Mouse (Mus musculus) forebrain, embryonic 16.5 days (tissue): ENCODE measurements at regions not wholly inside any gene's neighbourhood (a gene's known extent, or its start where the extent isn't known, plus 50 kb on each side); places are given as distances from the start of the nearest gene placed in this dataset.

Experiments
- ATAC-seq: fragments of 200-750 bp; cut with Nextera tagmentation; 2 replicates; pipeline ENCODE4 v1.8.0; 2017; ENCODE audit warnings: mild to moderate bottlenecking, moderate library complexity
- H3K27ac ChIP-seq: fragments of 300-500 bp; sonication (generic); 2 replicates; pipeline ENCODE4 v1.5.1; 2014; ENCODE audit warnings: low read length, control low read depth
- H3K27me3 ChIP-seq: fragments of 300-500 bp; sonication (generic); replicated peaks from 2 replicates; pipeline ENCODE4 v1.6.1; 2014; ENCODE audit warnings: low read length; ENCODE audit not compliant: control insufficient read depth, insufficient read depth
- H3K36me3 ChIP-seq: fragments of 300-500 bp; sonication (generic); 2 replicates; pipeline ENCODE4 v1.6.1; 2014; ENCODE audit not compliant: control insufficient read depth, insufficient read depth
- H3K4me1 ChIP-seq: fragments of 300-500 bp; sonication (generic); replicated peaks from 2 replicates; pipeline ENCODE4 v1.6.1; 2014; ENCODE audit warnings: low read length; ENCODE audit not compliant: control insufficient read depth, insufficient read depth
- H3K4me2 ChIP-seq: fragments of 300-500 bp; sonication (generic); 2 replicates; pipeline ENCODE4 v1.6.1; 2014; ENCODE audit warnings: mild to moderate bottlenecking, low read length, control low read depth
- H3K4me3 ChIP-seq: fragments of 300-500 bp; sonication (generic); replicated peaks from 2 replicates; pipeline ENCODE4 v1.5.1; 2014; ENCODE audit warnings: mild to moderate bottlenecking, low read length, control low read depth
- H3K9ac ChIP-seq: fragments of 300-500 bp; sonication (generic); replicated peaks from 2 replicates; pipeline ENCODE4 v1.6.1; 2014; ENCODE audit warnings: low read depth, low read length, control low read depth
- H3K9me3 ChIP-seq: fragments of 300-500 bp; sonication (generic); 2 replicates; pipeline ENCODE4 v1.6.1; 2016; ENCODE audit warnings: low read length; ENCODE audit not compliant: control insufficient read depth
- WGBS: fragments of 180-500 bp; shearing (Covaris S2); extraction: QIAGEN DNeasy Blood & Tissue Kit; methylation state at CpG from one replicate; pipeline ENCODE4 v1.1.7; 2014; 5-methylcytosine and 5-hydroxymethylcytosine counted together

- Histone ChIP-seq H3K27me3 (peaks cover 14% of the 10 kb centered on the region), H3K9me3 (no peaks in the 10 kb centered on the region), H3K9ac (peak overlapping the region; percentile 49), H3K27ac (no peak overlapping the region), H3K4me1 (peaks cover 17% of the 10 kb centered on the region), H3K4me2 (peak overlapping the region; percentile 88), H3K4me3 (peak overlapping the region; percentile 49), H3K36me3 (no peaks in the 10 kb centered on the region)
- under 1% methylated on average over 47 of the region's 56 CpGs for WGBS
- peak; percentile 67 for ATAC-seq
Measured at GRCm38 (mm10) chr1:34677832-34678733, 98.6 kb downstream of the Amer3 start.

- no peaks in the 10 kb centered on the region for H3K36me3 ChIP-seq
- peaks cover 17% of the 10 kb centered on the region for H3K4me1 ChIP-seq
- peak overlapping the region; percentile 88 for H3K4me2 ChIP-seq
- H3K9me3 ChIP-seq = no peaks in the 10 kb centered on the region
- no peak overlapping the region for H3K27ac ChIP-seq
- H3K27me3 ChIP-seq = peaks cover 14% of the 10 kb centered on the region
- H3K4me3 ChIP-seq = peak overlapping the region; percentile 49
- peak overlapping the region; percentile 49 for H3K9ac ChIP-seq
- WGBS = 2% methylated on average over 9 of the region's 9 CpGs
- peak; percentile 49 for ATAC-seq
Measured at GRCm38 (mm10) chr1:34678734-34679068, 99.2 kb downstream of the Amer3 start.

GRCm38 (mm10) chr1:34686539-34686938 lies 107.1 kb downstream of the Amer3 start:
- H3K4me3 ChIP-seq = no peak overlapping the region
- no peak for ATAC-seq
- H3K4me1 ChIP-seq = no peaks in the 10 kb centered on the region
- no peak overlapping the region for H3K27ac ChIP-seq
- H3K36me3 ChIP-seq = no peaks in the 10 kb centered on the region
- WGBS = 55% methylated on average over 2 of the region's 2 CpGs
- H3K9ac ChIP-seq = no peak overlapping the region
- no peaks in the 10 kb centered on the region for H3K9me3 ChIP-seq
- no peaks in the 10 kb centered on the region for H3K27me3 ChIP-seq
- no peak overlapping the region for H3K4me2 ChIP-seq

- H3K36me3 ChIP-seq = no peaks in the 10 kb centered on the region
- 38% methylated on average over 4 of the region's 4 CpGs for WGBS
- peak; percentile 87 for ATAC-seq
Measured at GRCm38 (mm10) chr1:34696533-34696932, 117.1 kb downstream of the Amer3 start.

GRCm38 (mm10) chr1:34700237-34701030 lies 121.0 kb downstream of the Amer3 start:
- Histone ChIP-seq H3K27me3 (no peaks in the 10 kb centered on the region), H3K9ac (no peak overlapping the region), H3K4me2 (peak overlapping the region; percentile 17; the same call in 1 of the 2 replicates), H3K36me3 (no peaks in the 10 kb centered on the region), H3K4me3 (no peak overlapping the region), H3K9me3 (no peaks in the 10 kb centered on the region), H3K27ac (no peak overlapping the region), H3K4me1 (peaks cover 12% of the 10 kb centered on the region)
- ATAC-seq = peak; percentile 60
- 43% methylated on average over 17 of the region's 17 CpGs for WGBS

More at GRCm38 (mm10) chr1:34696533-34696932, 117.1 kb downstream of the Amer3 start:
- Histone ChIP-seq H3K4me3 (no peak overlapping the region), H3K4me1 (peaks cover 12% of the 10 kb centered on the region), H3K4me2 (no peak overlapping the region), H3K27me3 (no peaks in the 10 kb centered on the region), H3K9ac (no peak overlapping the region), H3K9me3 (no peaks in the 10 kb centered on the region), H3K27ac (peak overlapping the region; percentile 6)

GRCm38 (mm10) chr1:34701436-34701835 lies 122.0 kb downstream of the Amer3 start:
- no peak for ATAC-seq
- Histone ChIP-seq H3K4me2 (no peak overlapping the region), H3K4me3 (no peak overlapping the region), H3K9me3 (no peaks in the 10 kb centered on the region), H3K4me1 (peaks cover 7% of the 10 kb centered on the region; the same call in 1 of the 2 replicates), H3K27me3 (no peaks in the 10 kb centered on the region), H3K9ac (no peak overlapping the region), H3K27ac (no peak overlapping the region), H3K36me3 (no peaks in the 10 kb centered on the region)
- WGBS = 80% methylated on average over 7 of the region's 7 CpGs

GRCm38 (mm10) chr1:34709089-34709488 lies 129.6 kb downstream of the Amer3 start:
- 93% methylated on average over 2 of the region's 2 CpGs for WGBS

GRCm38 (mm10) chr1:34722674-34723073 lies 120.2 kb downstream of the Fam168b start:
- H3K36me3 ChIP-seq = no peaks in the 10 kb centered on the region
- H3K27ac ChIP-seq = no peak overlapping the region
- H3K9me3 ChIP-seq = no peaks in the 10 kb centered on the region
- 84% methylated on average over 5 of the region's 5 CpGs for WGBS
- no peaks in the 10 kb centered on the region for H3K27me3 ChIP-seq
- H3K9ac ChIP-seq = no peak overlapping the region
- no peak for ATAC-seq
- no peak overlapping the region for H3K4me3 ChIP-seq
- H3K4me2 ChIP-seq = no peak overlapping the region
- H3K4me1 ChIP-seq = no peaks in the 10 kb centered on the region

More at GRCm38 (mm10) chr1:34709089-34709488, 129.6 kb downstream of the Amer3 start:
- ATAC-seq = no peak
- no peaks in the 10 kb centered on the region for H3K27me3 ChIP-seq
- H3K4me1 ChIP-seq = no peaks in the 10 kb centered on the region
- H3K4me2 ChIP-seq = no peak overlapping the region
- H3K9ac ChIP-seq = no peak overlapping the region
- H3K4me3 ChIP-seq = no peak overlapping the region
- no peaks in the 10 kb centered on the region for H3K9me3 ChIP-seq
- no peaks in the 10 kb centered on the region for H3K36me3 ChIP-seq
- no peak overlapping the region for H3K27ac ChIP-seq

- no peak overlapping the region for H3K27ac ChIP-seq
- no peak overlapping the region for H3K9ac ChIP-seq
- H3K27me3 ChIP-seq = no peaks in the 10 kb centered on the region
- H3K4me3 ChIP-seq = no peak overlapping the region
- no peaks in the 10 kb centered on the region for H3K4me1 ChIP-seq
- no peaks in the 10 kb centered on the region for H3K36me3 ChIP-seq
- no peak overlapping the region for H3K4me2 ChIP-seq
- 74% methylated on average over 7 of the region's 7 CpGs for WGBS
- H3K9me3 ChIP-seq = no peaks in the 10 kb centered on the region
- ATAC-seq = no peak
Measured at GRCm38 (mm10) chr1:34732156-34732555, 110.7 kb downstream of the Fam168b start.
